Mouse (Mus musculus) layer of hippocampus, adult 2 months (tissue): ENCODE results near the gene Vps13a. TPM values are rescaled to one million over a fixed set of nuclear protein-coding genes. Genes with fewer than 3 reads are reported as not detected.
"Not testable (repeated sequence)": the region's sequence is repeated elsewhere in the genome, so short reads cannot be mapped to it uniquely, and the experiment has no call there.

Source experiments
- DNase-seq, 2 experiments: peaks; one replicate each; pipeline ENCODE4 v3.0.0; 2022; ENCODE audit warnings: low spot score in 2 of 2
- H3K27ac ChIP-seq: fragments of 200-600 bp; 2 replicates; pipeline ENCODE4 v1.8.1; 2022
- H3K4me3 ChIP-seq: fragments of 200-600 bp; 2 replicates; pipeline ENCODE4 v1.8.1; 2022; ENCODE audit warnings: mild to moderate bottlenecking
- CTCF ChIP-seq: fragments of 200-600 bp; conservative IDR thresholded peaks from 2 replicates; pipeline ENCODE4 v1.8.1; 2022; ENCODE audit warnings: antibody characterized with exemption, mild to moderate bottlenecking, moderate library complexity
- long read RNA-seq, 2 experiments: library from polyadenylated mRNA; stranded (forward); transcript quantifications; one replicate each; pipeline ENCODE4 v2.0.0; 2021; ENCODE audit warnings: borderline mapping rate in 2 of 2
- total RNA-seq, 2 experiments: library from RNA; stranded (reverse); gene quantifications; 2 replicates each; pipeline ENCODE4 v1.2.3; 2021

Gene Vps13a
- total RNA-seq, result 10 to 100 TPM; 71.0 to 74.7 TPM
- long read RNA-seq, experiment 1, partial matches to known transcripts, result 3 of 5 reads
- long read RNA-seq, experiment 1, other reads (novel, unspliced or antisense), result 2 of 5 reads
- long read RNA-seq, experiment 2, partial matches to known transcripts, result 2 of 4 reads
- long read RNA-seq, experiment 2, other reads (novel, unspliced or antisense), result 2 of 4 reads

DNA sequence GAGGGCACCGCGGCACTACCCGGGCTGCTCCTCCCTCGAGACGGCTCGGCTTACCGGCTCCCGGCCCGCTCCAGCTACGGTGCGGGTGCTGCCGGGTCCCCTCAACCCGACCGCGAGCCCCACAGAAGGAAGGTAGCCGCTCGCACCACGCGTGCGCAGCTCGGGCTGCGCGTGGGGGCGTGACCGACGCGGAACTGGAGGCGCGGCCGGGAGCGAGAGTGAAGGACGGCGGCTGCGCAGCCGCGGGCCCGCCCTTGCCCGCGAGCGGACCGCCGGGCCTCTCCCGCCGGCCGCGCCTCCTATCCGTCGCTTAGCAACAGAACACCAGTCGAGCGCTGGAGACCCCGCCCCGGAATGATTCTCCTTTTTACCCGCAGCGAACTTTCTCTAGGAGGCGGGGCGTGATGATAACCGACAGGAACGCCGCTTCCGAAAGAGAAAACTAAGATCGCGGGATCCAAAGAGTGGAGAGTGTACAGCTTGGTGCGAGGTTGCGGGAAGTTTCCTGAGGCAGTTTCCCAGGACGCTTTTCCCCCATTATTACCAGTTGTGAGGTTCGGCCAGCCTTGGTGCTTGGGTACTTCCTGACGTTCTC is at the start of gene Vps13a:
TSS of gene Vps13a (minus strand) at position 144 of the 595 bp plus-strand sequence.
- peak; percentile 89 for DNase-seq
- Histone ChIP-seq H3K4me3 (peak within 1 kb of the TSS; percentile 98), H3K27ac (peak within 1 kb of the TSS; percentile 91)
- TF ChIP-seq CTCF, result no peak

DNA sequence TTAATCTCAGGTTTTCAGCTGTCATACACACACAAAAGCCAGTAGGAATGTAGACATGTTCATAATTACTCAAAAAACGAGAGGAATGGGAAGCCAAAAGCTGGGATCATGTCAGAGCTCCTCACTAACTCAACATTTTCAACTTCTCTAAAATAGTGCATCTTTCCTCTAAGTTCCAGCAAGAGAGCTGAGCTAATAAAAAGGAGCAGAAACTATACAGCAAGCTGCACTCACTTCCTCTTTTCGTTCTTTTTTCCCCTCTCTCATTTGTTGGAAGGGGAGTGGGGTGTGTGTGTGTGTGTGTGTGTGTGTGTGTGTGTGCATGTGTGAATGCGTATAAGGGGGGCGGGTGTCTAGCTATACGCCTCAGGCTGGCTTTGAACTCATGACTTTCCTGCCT is 46.9 kb upstream of the Vps13a start:
- Histone ChIP-seq H3K27ac (no peak overlapping the region), H3K4me3 (no peak overlapping the region)
- no peak for DNase-seq
- TF ChIP-seq CTCF, result no peak

DNA sequence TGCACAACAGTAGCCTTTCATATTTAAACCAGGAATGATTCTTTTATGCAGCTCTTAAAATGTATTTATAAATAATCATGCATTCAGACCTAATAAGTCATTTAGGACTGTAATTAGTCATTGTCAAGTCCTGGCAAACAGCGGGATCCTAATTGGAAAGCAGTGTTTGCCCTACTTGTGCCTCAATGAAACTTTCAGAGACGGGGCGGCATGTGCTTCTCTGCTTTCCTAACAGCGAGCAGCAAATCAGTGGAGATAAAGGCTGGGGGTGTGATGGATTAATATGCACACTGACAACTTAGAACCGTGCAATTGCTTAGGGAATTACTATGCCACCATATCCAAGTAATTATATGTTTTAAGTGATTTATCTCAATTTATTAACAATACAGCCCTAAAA is 44.5 kb upstream of the Vps13a start:
- no peak overlapping the region for H3K27ac ChIP-seq
- no peak for TF ChIP-seq CTCF
- DNase-seq, result no peak
- H3K4me3 ChIP-seq, result no peak overlapping the region

DNA sequence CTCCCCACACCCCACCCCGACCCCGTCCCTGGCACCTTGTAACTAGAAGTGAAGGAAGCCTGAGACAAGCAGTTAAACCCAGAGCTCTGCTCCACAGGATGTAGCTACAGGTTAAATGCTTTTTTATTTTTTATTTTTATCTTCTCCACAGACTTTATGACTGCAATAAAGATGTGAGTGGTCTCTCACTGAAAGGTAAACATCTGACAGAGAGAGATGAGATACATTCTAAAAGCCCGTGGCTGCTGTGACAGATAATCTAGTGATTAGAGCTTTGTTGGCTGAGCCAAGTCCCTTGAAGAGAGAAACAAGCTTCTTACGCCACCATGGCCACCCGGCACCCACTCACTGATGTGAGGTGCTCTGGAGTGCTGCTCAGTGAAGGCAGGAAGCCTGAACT is 34.1 kb upstream of the Vps13a start:
- TF ChIP-seq CTCF, result no peak
- no peak for DNase-seq
- no peak overlapping the region for H3K4me3 ChIP-seq
- no peak overlapping the region for H3K27ac ChIP-seq

DNA sequence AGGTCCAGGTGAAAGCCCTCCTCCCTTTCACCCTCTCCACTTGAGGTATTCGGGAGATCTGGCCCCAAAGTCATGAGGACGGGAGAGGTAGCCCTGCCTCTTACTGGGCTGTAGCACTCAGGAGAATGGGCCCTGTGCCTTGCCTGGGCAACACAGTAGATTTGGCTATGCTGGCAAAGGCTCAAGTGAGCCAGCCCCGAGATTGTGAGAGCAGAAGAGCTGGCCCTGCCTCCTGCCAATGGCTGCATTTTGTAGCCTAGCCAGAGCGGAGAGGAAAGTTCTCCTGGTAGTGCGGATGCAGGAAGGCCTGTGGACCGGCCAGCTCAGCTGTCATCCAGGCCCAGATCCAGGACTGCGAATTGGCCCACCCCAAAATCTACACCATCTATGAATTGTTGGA is 32.6 kb upstream of the Vps13a start:
- no peak for TF ChIP-seq CTCF
- no peak overlapping the region for H3K4me3 ChIP-seq
- no peak for DNase-seq
- H3K27ac ChIP-seq, result no peak overlapping the region

DNA sequence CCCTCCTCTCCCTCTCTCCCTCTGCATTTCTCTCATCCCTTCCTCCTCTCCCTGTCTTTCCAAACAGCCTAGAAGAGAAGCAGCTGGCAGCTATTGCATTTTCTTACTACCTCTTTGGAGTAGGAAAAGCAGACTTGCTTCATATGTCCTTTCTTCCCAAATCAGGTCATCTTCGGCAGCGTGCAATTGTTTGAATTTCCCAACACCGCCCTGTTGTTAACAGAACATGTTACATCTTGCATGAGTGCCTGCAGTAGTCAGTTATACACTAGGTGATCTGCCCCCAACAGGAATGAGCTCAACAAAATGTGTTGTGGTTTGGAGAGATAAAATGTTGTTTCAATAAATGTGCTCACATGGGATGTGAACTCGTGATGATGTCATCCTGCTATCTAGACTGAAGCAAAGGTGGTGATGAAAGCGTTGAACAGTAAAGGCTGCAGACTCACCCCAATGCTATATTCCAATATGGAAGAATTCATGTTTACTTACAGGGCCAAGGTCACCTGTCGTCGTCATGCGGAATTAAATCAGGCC is 31.4 kb upstream of the Vps13a start:
- H3K27ac ChIP-seq, result no peak overlapping the region
- DNase-seq, result no peak
- H3K4me3 ChIP-seq, result no peak overlapping the region
- TF ChIP-seq CTCF, result no peak

DNA sequence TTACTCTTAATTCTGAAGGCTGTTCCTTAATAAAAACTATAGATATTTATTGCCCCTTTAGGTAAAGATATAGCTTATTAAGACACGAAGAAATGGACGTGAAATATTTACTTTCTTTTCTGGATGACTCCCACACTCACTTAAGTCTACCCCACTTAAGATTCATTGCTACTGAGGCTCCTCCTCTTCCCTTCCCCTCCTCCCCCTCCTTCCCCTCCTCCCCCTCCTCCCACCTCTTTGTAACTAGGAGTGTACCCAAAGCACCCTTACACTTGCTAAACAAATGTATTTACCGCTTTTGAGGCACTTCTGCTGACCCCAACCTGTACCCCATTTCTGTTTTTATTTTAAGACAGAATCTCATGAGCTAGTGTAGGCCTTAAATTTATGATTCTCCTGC is 24.4 kb upstream of the Vps13a start:
- TF ChIP-seq CTCF, result no peak
- no peak for DNase-seq
- Histone ChIP-seq H3K4me3 (no peak overlapping the region), H3K27ac (no peak overlapping the region)

DNA sequence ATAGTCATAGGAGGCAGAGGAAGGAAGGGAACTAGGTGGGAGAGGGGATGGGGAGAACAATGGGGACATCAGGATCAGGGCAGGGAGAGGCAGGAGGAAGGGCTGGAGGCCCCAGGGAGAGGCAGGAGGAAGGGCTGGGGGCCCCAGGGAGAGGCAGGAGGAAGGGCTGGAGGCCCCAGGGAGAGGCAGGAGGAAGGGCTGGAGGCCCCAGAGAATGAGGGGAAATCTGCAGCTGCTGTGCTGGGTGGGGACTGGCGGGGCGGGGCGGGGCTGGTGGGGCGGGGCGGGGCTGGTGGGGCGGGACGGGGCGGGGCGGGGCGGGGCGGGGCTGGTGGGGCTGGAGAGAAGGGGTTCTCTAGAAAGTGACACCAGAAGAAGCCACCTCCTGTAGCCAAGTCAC is 23.8 kb upstream of the Vps13a start:
- Histone ChIP-seq H3K4me3 (no peak overlapping the region), H3K27ac (no peak overlapping the region)
- no peak for TF ChIP-seq CTCF
- DNase-seq, result no peak

DNA sequence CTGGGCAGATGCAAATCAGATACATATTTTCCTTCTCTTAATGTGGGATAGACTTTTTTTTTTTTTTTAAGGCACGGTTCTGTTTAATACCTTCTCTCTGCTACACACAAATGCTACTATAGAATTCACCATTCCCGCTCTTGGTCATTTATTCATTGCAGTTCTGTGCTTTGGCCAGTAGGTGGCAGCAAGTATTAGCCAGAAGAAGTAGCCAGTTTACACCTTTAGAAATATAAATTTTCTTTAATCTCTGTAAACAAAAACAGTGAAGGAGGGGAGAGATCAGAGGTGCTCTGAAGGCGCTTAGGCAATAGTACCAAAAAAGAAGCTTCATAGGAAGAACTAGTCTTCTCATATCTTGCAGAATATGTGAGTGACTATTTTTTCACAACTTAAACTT is 22.0 kb upstream of the Vps13a start:
- peak; percentile 19 to 49 for DNase-seq
- peak; percentile 88 for TF ChIP-seq CTCF
- no peak overlapping the region for H3K27ac ChIP-seq
- H3K4me3 ChIP-seq, result no peak overlapping the region

DNA sequence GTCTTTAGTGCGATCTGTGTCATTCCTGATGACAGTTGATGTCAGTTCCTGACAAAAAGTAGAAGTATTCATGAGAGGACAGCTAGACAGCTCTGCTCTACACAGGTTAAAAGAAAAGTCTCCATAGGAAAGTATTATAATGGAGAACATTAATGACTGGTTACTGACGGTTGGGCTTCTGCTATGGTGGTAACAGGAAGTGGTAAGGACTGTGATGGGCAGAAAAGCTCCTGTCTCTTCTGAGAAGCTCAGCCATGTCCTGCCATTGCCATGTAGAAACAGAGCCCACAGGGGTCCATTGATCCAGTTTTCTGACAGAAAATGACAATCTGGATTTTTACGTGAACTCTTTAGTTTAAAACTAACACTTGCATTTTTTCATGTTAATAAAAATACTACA is 21.4 kb upstream of the Vps13a start:
- no peak for DNase-seq
- Histone ChIP-seq H3K27ac (no peak overlapping the region), H3K4me3 (no peak overlapping the region)
- no peak for TF ChIP-seq CTCF

DNA sequence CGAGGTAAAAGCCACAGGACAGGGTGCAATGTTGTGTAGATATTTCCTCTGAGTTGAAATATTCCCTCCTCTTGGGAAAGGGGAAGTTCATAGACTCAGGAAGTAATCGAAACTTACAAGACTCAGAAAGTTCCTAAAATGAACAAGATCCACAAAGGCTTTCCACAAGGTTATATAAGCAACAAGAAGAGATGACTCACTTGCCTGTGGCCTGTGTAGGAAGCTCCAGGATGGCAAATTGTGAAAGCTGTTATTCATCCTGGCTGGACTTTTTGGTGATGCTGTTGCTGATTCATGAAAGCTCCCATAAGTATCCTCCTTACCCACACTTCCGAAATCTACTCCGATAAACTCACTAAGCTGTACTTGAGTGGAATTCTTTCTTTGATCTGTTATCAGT is 17.2 kb upstream of the Vps13a start:
- no peak for TF ChIP-seq CTCF
- no peak overlapping the region for H3K4me3 ChIP-seq
- DNase-seq, result no peak
- H3K27ac ChIP-seq, result no peak overlapping the region

DNA sequence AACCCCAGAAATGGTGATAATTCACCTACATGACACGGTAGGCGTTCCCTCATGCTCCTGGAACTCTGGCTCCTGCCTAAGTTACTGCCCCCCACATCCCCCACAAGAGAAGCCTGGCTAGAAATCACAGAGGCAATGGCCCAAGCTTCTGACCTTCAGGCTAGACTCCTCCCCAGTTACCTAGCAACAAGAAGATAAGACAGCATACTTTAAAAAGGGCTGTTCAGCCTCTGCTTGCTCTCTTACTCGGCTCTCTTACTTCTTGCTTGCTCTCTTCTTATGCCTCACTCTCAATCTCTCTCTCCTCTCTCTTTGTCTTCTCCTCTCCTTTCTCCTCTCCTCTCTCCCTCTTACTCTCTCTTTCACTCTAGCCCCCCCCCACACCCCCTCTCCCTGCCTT is 13.8 kb upstream of the Vps13a start:
- not testable (repeated sequence) for H3K27ac ChIP-seq, DNase-seq, H3K4me3 ChIP-seq

DNA sequence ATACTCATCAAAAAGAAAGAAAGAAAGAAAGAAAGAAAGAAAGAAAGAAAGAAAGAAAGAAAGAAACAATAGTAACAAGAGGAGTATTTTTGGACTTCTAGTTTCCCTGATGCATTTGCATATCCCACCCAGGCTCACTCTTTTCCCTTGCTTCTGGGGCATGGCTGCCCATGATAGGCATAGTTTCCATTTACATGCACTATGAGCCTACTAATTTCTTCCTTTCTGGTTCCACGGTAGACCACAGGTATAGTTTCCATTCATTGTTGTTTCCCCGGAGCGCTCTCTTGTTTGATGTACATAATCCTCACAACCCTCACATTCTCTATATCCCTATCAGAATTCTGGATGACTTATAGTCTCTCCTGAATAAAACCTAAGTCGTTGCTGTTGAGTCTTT is 9.2 kb upstream of the Vps13a start:
- DNase-seq, result no peak
- Histone ChIP-seq H3K27ac (no peak overlapping the region), H3K4me3 (no peak overlapping the region)
- TF ChIP-seq CTCF, result no peak

DNA sequence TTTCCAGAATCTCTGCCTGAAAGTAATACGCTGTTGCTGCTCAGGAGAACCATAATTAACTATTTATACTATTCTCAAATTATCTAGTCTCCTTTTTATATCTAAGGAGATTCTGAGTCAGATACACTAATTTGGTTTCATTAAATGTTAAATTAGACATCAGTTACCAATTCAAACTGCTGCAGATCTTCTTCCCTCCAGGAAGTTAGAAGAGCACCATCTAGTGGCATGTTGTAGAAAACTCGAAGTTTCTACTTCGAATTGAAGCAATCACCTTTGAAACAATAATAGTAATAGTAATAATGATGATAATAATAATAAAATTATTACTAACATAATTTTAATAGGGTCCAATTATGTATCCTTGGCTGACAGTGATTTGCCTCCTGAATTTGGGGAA is 4.1 kb upstream of the Vps13a start:
- Histone ChIP-seq H3K27ac (no peak overlapping the region), H3K4me3 (no peak overlapping the region)
- no peak for DNase-seq
- peak; percentile 88 for TF ChIP-seq CTCF
